Mouse (Mus musculus): ENCODE measurements around the gene Smagp. TPM values are rescaled to one million over a fixed set of nuclear protein-coding genes. Genes with fewer than 3 reads are reported as not detected.
"Not testable (repeated sequence)": the region's sequence is repeated elsewhere in the genome, so short reads cannot be mapped to it uniquely, and the experiment has no call there.

The Smagp gene
- total and polyA plus RNA-seq, 3 experiments: 0.55 to 7.0 (median 3.2) TPM

DNA sequence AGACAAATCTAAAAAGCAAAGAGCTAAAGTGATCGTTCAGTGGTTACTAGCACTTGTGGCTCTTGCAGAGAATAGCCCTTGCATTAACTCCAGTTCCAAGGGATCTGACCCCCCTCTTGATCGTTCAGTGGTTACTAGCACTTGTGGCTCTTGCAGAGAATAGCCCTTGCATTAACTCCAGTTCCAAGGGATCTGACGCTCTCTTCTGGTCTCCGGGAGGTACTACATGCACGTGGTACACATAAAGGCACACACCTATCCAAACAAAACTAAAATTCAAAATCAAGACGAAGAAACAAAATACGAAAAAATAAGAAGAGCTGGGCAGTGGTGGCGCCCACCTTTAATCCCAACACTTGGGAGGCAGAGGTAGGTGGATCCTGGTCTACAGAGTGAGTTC lies 30.1 kb downstream of the Smagp start:
- H3K4me2 ChIP-seq (ENCODE audit: insufficient read depth, low read depth, poor library complexity, severe bottlenecking); DNase-seq (ENCODE audit: extremely low read depth); H3K27ac ChIP-seq (ENCODE audit: insufficient read depth, low read depth); H3K9ac ChIP-seq (ENCODE audit: insufficient read depth, low read depth); in situ Hi-C loops (cut with MboI; ENCODE audit: low pct_ligation_motif_present, low pct_unique_long_range_greater_than_20kb, low sequenced_read_pairs); dilution Hi-C loops (cut with MboI; ENCODE audit: extremely low pct_ligation_motif_present, extremely low pct_unique_long_range_greater_than_20kb, low sequenced_read_pairs); H3K4me3 ChIP-seq (replicated peaks in 1 of 3; ENCODE audit: low read depth in 2 of 3, low read length in 2 of 3, poor library complexity in 1 of 3); H3K36me3 ChIP-seq (replicated peaks in 1 of 2; ENCODE audit: control insufficient read depth in 1 of 2, insufficient read depth in 1 of 2, low read length in 1 of 2); H3K79me2 ChIP-seq (replicated peaks; ENCODE audit: control insufficient read depth, extremely low read depth, insufficient read depth, poor library complexity, severe bottlenecking); H3K27me3 ChIP-seq (replicated peaks); H3K9me3 ChIP-seq (replicated peaks; ENCODE audit: low read length): not testable (repeated sequence)
- H3K4me1 ChIP-seq (ENCODE audit: control insufficient read depth in 1 of 2, insufficient read depth in 2 of 2): peaks cover 12 to 14% of the 10 kb centered on the region in 2 experiments
- TF ChIP-seq CTCF (conservative IDR thresholded peaks at IDR 0.05 in 1 of 2, IDR thresholded peaks at IDR 0.05 in 1 of 2; ENCODE audit: low read depth in 2 of 2, low read length in 2 of 2): peak in 1 of 2 experiments; percentile 53; a peak in 2 of 4 replicates
- TF ChIP-seq RAD21 (IDR thresholded peaks at IDR 0.05; ENCODE audit: low read depth, low read length): peak; percentile 44
- TF ChIP-seq SMC3 (IDR thresholded peaks at IDR 0.05; ENCODE audit: low read depth, low read length): peak; percentile 33

DNA sequence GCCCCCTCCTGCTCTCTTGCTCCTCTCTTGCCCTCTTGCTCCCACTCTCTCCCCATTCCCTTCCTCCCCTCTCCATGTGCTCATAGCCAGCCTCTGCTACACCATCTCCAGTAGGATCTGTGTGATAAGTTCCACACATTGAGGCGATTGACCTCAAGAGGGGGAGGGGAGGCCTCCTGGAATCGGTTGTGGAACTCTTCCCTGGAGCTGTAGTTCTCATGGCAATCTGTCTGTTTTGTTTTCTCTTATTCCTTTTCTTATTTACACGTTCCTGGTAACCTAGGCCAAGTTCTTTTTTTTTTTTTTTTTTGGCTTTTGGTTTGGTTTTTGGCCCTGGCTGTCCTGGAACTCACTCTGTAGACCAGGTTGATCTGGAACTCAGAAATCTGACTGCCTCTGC lies 35.1 kb downstream of the Smagp start:
- no peaks in the 10 kb centered on the region for H3K79me2 ChIP-seq (replicated peaks; ENCODE audit: control insufficient read depth, extremely low read depth, insufficient read depth, poor library complexity, severe bottlenecking)
- H3K9me3 ChIP-seq (replicated peaks; ENCODE audit: low read length): no peaks in the 10 kb centered on the region
- H3K27ac ChIP-seq (ENCODE audit: insufficient read depth, low read depth): no peak overlapping the region
- H3K4me2 ChIP-seq (ENCODE audit: insufficient read depth, low read depth, poor library complexity, severe bottlenecking): no peak overlapping the region
- H3K9ac ChIP-seq (ENCODE audit: insufficient read depth, low read depth): no peak overlapping the region
- no peak for DNase-seq (ENCODE audit: extremely low read depth)
- in situ Hi-C loops (cut with MboI; ENCODE audit: low pct_ligation_motif_present, low pct_unique_long_range_greater_than_20kb, low sequenced_read_pairs): no loop called here
- TF ChIP-seq MEF2A (IDR thresholded peaks at IDR 0.05; ENCODE audit: borderline replicate concordance, low read depth, low read length) (no peak), TCF12 (IDR thresholded peaks at IDR 0.05; ENCODE audit: low read depth, low read length) (no peak), NELFE (IDR thresholded peaks at IDR 0.05; ENCODE audit: low read depth, low read length) (no peak), ELF1 (IDR thresholded peaks at IDR 0.05; ENCODE audit: low read depth, low read length) (no peak), USF2 (conservative IDR thresholded peaks at IDR 0.05; ENCODE audit: low read depth, low read length) (no peak), NRF1 (IDR thresholded peaks at IDR 0.05; ENCODE audit: low read depth, low read length) (no peak), RCOR1 (conservative IDR thresholded peaks at IDR 0.05; ENCODE audit: low read depth, low read length) (no peak), ZMIZ1 (IDR thresholded peaks at IDR 0.05; ENCODE audit: low read depth, low read length) (no peak), POLR2A (IDR thresholded peaks at IDR 0.05; ENCODE audit: low read depth, low read length) (no peak), ZNF384 (IDR thresholded peaks at IDR 0.05; ENCODE audit: low read depth, low read length) (no peak), KAT2A (IDR thresholded peaks at IDR 0.05; ENCODE audit: insufficient replicate concordance, low read length) (no peak), EP300 (IDR thresholded peaks at IDR 0.05; ENCODE audit: low read length) (no peak), SMC3 (IDR thresholded peaks at IDR 0.05; ENCODE audit: low read depth, low read length) (no peak), SIN3A (IDR thresholded peaks at IDR 0.05; ENCODE audit: low read length) (no peak), CHD2 (IDR thresholded peaks at IDR 0.05; ENCODE audit: low read length) (no peak), IRF4 (IDR thresholded peaks at IDR 0.05; ENCODE audit: low read depth, low read length) (no peak), UBTF (IDR thresholded peaks at IDR 0.05; ENCODE audit: low read depth, low read length) (no peak)
- no peaks in the 10 kb centered on the region for H3K36me3 ChIP-seq (replicated peaks in 1 of 2; ENCODE audit: control insufficient read depth in 1 of 2, insufficient read depth in 1 of 2, low read length in 1 of 2)
- no peak overlapping the region for H3K4me3 ChIP-seq (replicated peaks in 1 of 3; ENCODE audit: low read depth in 2 of 3, low read length in 2 of 3, poor library complexity in 1 of 3)
- dilution Hi-C loops (cut with MboI; ENCODE audit: extremely low pct_ligation_motif_present, extremely low pct_unique_long_range_greater_than_20kb, low sequenced_read_pairs): no loop called here
- peaks cover 18% of the 10 kb centered on the region for H3K27me3 ChIP-seq (replicated peaks)
- H3K4me1 ChIP-seq (ENCODE audit: control insufficient read depth in 1 of 2, insufficient read depth in 2 of 2): peaks cover 19 to 40% of the 10 kb centered on the region in 2 experiments
